Mouse (Mus musculus) common myeloid progenitor, adult 5-6 weeks (primary cell): ENCODE measurements around the gene Fgf14. TPM values are rescaled to one million over a fixed set of nuclear protein-coding genes. Genes with fewer than 3 reads are reported as not detected.
"Not testable (repeated sequence)": the region's sequence is repeated elsewhere in the genome, so short reads cannot be mapped to it uniquely, and the experiment has no call there.

Experiments used
- ATAC-seq: replicated peaks from 2 replicates; pipeline ENCODE4 v1.8.0; 2016; ENCODE audit warnings: low read depth, mild to moderate bottlenecking, moderate TSS enrichment, inconsistent platforms; ENCODE audit not compliant: poor library complexity, severe bottlenecking
- total RNA-seq: library from RNA; stranded (forward); fragments of 200-1000, 187-1606 nt; gene quantifications from 2 replicates; pipeline ENCODE4 v1.2.3, GENCODE M21; 2017

Fgf14 gene
- total RNA-seq, 1 experiment from 2014 or later: not detected

- ATAC-seq: no peak
Observed at GRCm38 (mm10) chr14:124220979-124221378, 455.9 kb downstream of the Fgf14 start.

- ATAC-seq: no peak
Observed at GRCm38 (mm10) chr14:124195806-124196205, 481.1 kb downstream of the Fgf14 start.

- ATAC-seq: no peak
Observed at GRCm38 (mm10) chr14:124195331-124195730, 481.6 kb downstream of the Fgf14 start.

GRCm38 (mm10) chr14:124192815-124193142, 484.1 kb downstream of the Fgf14 start:
- no peak for ATAC-seq

- no peak for ATAC-seq
Observed at GRCm38 (mm10) chr14:124191913-124192814, 484.8 kb downstream of the Fgf14 start.

GRCm38 (mm10) chr14:124180265-124180664, 496.7 kb downstream of the Fgf14 start:
- ATAC-seq: no peak

- no peak for ATAC-seq
Observed at GRCm38 (mm10) chr14:124174111-124174510, 502.8 kb downstream of the Fgf14 start.

- no peak for ATAC-seq
Observed at GRCm38 (mm10) chr14:124163618-124164185, 513.2 kb downstream of the Fgf14 start.

GRCm38 (mm10) chr14:124147378-124147777, 529.5 kb downstream of the Fgf14 start:
- ATAC-seq: no peak

GRCm38 (mm10) chr14:124107205-124107873, 569.6 kb downstream of the Fgf14 start:
- no peak for ATAC-seq

GRCm38 (mm10) chr14:124083126-124083525, 593.8 kb downstream of the Fgf14 start:
- ATAC-seq: no peak

- ATAC-seq: no peak
Observed at GRCm38 (mm10) chr14:124044016-124044415, 632.9 kb downstream of the Fgf14 start.

- no peak for ATAC-seq
Observed at GRCm38 (mm10) chr14:124040651-124041050, 636.3 kb downstream of the Fgf14 start.

GRCm38 (mm10) chr14:124037434-124037833, 639.5 kb downstream of the Fgf14 start:
- no peak for ATAC-seq

- ATAC-seq: no peak
Observed at GRCm38 (mm10) chr14:124036575-124037205, 640.2 kb downstream of the Fgf14 start.

- not testable (repeated sequence) for ATAC-seq
Observed at GRCm38 (mm10) chr14:124033302-124033701, 643.6 kb downstream of the Fgf14 start.

- no peak for ATAC-seq
Observed at GRCm38 (mm10) chr14:124027886-124028670, 648.8 kb downstream of the Fgf14 start.

GRCm38 (mm10) chr14:123990591-123991195, 686.2 kb downstream of the Fgf14 start:
- no peak for ATAC-seq

GRCm38 (mm10) chr14:123967996-123968395, 708.9 kb downstream of the Fgf14 start:
- ATAC-seq: no peak
